Mouse (Mus musculus) lung, postnatal 0 days (tissue): ENCODE measurements around the gene Rhobtb1. TPM values are rescaled to one million over a fixed set of nuclear protein-coding genes. Genes with fewer than 3 reads are reported as not detected.
A peak's percentile ranks its signal among the peaks of the same experiment; 100 is the strongest.

ENCODE experiments used
- ATAC-seq: fragments of 200-750 bp; cut with Nextera tagmentation; 2 replicates; pipeline ENCODE4 v1.8.0; 2017; ENCODE audit warnings: moderate library complexity
- DNase-seq: peaks from one replicate; pipeline ENCODE4 v3.0.0-alpha.2; 2016; ENCODE audit warnings: low spot score
- H3K27ac ChIP-seq: fragments of 300-500 bp; sonication (generic); 2 replicates; pipeline ENCODE4 v1.5.1; 2014; ENCODE audit warnings: antibody characterized with exemption, mild to moderate bottlenecking, low read length, mixed read lengths
- H3K27me3 ChIP-seq: fragments of 300-500 bp; sonication (generic); replicated peaks from 2 replicates; pipeline ENCODE4 v1.6.1; 2014; ENCODE audit warnings: low read length, mixed read lengths; ENCODE audit not compliant: insufficient read depth
- H3K36me3 ChIP-seq: fragments of 300-500 bp; sonication (generic); 2 replicates; pipeline ENCODE4 v1.6.1; 2014; ENCODE audit warnings: low read length, mixed read lengths; ENCODE audit not compliant: insufficient read depth
- H3K4me1 ChIP-seq: fragments of 300-500 bp; sonication (generic); 2 replicates; pipeline ENCODE4 v1.6.1; 2014; ENCODE audit warnings: antibody characterized with exemption, low read depth, low read length, mixed read lengths; ENCODE audit not compliant: insufficient read depth
- H3K4me2 ChIP-seq: fragments of 300-500 bp; sonication (generic); replicated peaks from 2 replicates; pipeline ENCODE4 v1.6.1; 2014; ENCODE audit warnings: low read depth, mild to moderate bottlenecking, low read length, moderate library complexity, mixed read lengths
- H3K4me3 ChIP-seq: fragments of 300-500 bp; sonication (generic); 2 replicates; pipeline ENCODE4 v1.5.1; 2014; ENCODE audit warnings: low read depth, low read length
- H3K9ac ChIP-seq: fragments of 300-500 bp; sonication (generic); replicated peaks from 2 replicates; pipeline ENCODE4 v1.6.1; 2014; ENCODE audit warnings: low read depth, mild to moderate bottlenecking
- H3K9me3 ChIP-seq: fragments of 300-500 bp; sonication (generic); 2 replicates; pipeline ENCODE4 v1.6.1; 2016; ENCODE audit warnings: low read length, mixed read lengths
- CTCF ChIP-seq: IDR thresholded peaks from 2 replicates; pipeline ENCODE4 v1.5.1; 2016; ENCODE audit warnings: antibody characterized with exemption, mild to moderate bottlenecking
- EP300 ChIP-seq: IDR thresholded peaks from 2 replicates; pipeline ENCODE4 v1.6.1; 2016; ENCODE audit warnings: antibody characterized with exemption, mild to moderate bottlenecking, control low read depth
- WGBS: fragments of 180-500 bp; shearing (Covaris S2); extraction: QIAGEN DNeasy Blood & Tissue Kit; methylation state at CpG from one replicate; pipeline ENCODE4 v1.1.7; 2014; 5-methylcytosine and 5-hydroxymethylcytosine counted together
- polyA plus RNA-seq: library from polyadenylated mRNA; unstranded; fragments of >200 nt; fragmentation: Nextera tagmentation; extraction: Ambion mirVana; gene quantifications from 2 replicates; pipeline ENCODE4 v1.2.1, GENCODE M21; 2015

Rhobtb1 gene
- polyA plus RNA-seq, 1 experiment from 2014 or later, result 15.2 TPM

DNA sequence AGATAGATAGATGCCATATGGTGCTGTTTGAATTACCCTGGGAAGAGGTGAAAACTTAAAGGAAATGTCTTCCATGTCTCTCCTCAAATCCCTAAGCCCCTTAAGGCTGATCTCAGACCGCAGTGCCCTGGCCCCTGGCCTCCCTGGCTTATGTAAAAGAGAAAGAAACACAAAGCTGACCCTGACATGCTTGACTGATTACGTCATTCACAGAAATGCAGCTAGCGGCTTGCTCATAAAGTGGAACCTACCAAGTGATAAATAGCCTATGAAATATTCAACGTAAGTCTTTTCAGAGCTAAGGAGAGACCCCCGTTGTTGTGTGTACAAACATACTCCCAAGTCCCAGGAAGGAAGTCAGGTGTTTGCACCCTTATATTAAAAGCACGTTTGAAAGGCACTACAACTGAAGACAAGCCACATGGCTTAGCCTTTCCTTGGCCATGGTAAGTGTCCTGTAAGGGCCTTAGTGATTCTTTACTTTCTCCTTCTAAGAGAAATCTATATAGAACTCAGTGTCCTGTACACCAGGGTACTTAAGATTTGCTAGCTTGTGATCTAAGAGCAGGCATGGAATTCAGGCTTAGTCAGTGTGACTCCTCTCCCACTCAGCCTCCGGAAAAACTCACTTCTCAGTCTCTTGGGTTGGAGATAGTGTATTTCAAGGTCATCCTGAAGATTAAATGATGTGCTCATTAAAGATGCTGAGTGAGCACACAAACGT lies 53.6 kb downstream of the Rhobtb1 start:
- H3K9me3 ChIP-seq, result no peaks in the 10 kb centered on the region
- no peaks in the 10 kb centered on the region for H3K4me1 ChIP-seq
- no peaks in the 10 kb centered on the region for H3K27me3 ChIP-seq
- peak; percentile 78 for ATAC-seq
- TF ChIP-seq CTCF (no peak), EP300 (peak; percentile 94)
- no peak overlapping the region; the same call in 1 of the 2 replicates for H3K4me2 ChIP-seq
- no peak overlapping the region for H3K9ac ChIP-seq
- H3K36me3 ChIP-seq, result no peaks in the 10 kb centered on the region
- H3K4me3 ChIP-seq, result no peak overlapping the region
- peak; percentile 45 for DNase-seq
- 24% methylated on average over 8 of the region's 8 CpGs for WGBS
- H3K27ac ChIP-seq, result no peak overlapping the region

DNA sequence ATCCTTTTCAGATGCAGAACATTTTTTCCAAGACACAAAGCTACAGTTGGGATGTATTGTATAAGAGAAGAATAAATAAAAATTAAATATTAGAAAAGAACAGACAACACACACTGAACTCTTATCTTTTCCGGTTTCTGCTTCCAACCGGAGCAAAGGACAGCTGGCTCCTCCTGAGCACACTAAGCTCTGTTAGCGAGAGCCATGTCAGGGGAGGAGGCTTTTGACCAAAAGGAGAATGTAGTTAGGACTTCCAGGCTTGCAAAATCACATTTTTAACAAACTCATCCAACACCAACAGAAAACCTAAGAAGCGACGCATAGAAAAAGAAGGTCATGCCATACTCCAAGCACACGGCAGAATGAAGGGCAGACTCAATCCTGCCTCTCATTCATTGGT lies 54.8 kb downstream of the Rhobtb1 start:
- Histone ChIP-seq H3K4me3 (no peak overlapping the region), H3K4me1 (no peaks in the 10 kb centered on the region), H3K4me2 (no peak overlapping the region), H3K9me3 (no peaks in the 10 kb centered on the region), H3K27ac (no peak overlapping the region), H3K36me3 (no peaks in the 10 kb centered on the region), H3K27me3 (no peaks in the 10 kb centered on the region), H3K9ac (no peak overlapping the region)
- DNase-seq (no peak), ATAC-seq (no peak)
- TF ChIP-seq EP300, result no peak
- no peak for TF ChIP-seq CTCF
- WGBS, result 78% methylated on average over 6 of the region's 6 CpGs

DNA sequence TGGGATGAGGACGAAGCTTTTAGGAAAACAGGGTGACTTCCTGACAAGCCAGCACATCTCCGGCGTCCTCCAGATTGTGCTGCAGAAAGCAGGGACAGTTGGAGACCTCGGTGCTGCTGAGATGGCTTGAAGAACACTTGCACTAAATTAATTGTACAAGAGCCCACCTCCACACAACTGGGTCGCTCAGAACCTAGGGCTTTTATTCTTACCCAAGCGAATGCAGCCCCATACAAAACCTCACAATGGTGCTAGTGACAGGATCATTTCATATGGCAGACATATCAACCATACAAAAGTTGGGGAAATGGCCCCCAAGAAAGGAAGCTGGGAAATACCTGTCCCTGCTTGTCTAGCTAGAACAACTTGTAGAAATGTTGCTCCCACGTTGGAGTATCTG lies 56.2 kb downstream of the Rhobtb1 start:
- no peak overlapping the region for H3K4me2 ChIP-seq
- ATAC-seq (no peak), DNase-seq (no peak)
- no peaks in the 10 kb centered on the region for H3K36me3 ChIP-seq
- no peak overlapping the region for H3K27ac ChIP-seq
- no peak overlapping the region for H3K4me3 ChIP-seq
- WGBS, result 84% methylated on average over 7 of the region's 7 CpGs
- no peak overlapping the region for H3K9ac ChIP-seq
- no peaks in the 10 kb centered on the region for H3K27me3 ChIP-seq
- H3K9me3 ChIP-seq, result no peaks in the 10 kb centered on the region
- TF ChIP-seq EP300, result no peak
- TF ChIP-seq CTCF, result no peak
- no peaks in the 10 kb centered on the region for H3K4me1 ChIP-seq

- Histone ChIP-seq H3K9ac (no peak overlapping the region), H3K9me3 (no peaks in the 10 kb centered on the region), H3K36me3 (no peaks in the 10 kb centered on the region), H3K4me3 (no peak overlapping the region), H3K27ac (no peak overlapping the region), H3K27me3 (no peaks in the 10 kb centered on the region), H3K4me2 (no peak overlapping the region), H3K4me1 (no peaks in the 10 kb centered on the region)
- 82% methylated on average over 15 of the region's 15 CpGs for WGBS
- DNase-seq (no peak), ATAC-seq (no peak)
- TF ChIP-seq CTCF (no peak), EP300 (no peak)
These were observed 56.9 kb downstream of the Rhobtb1 start for GRCm38 (mm10) chr10:69207981-69208630.

GRCm38 (mm10) chr10:69208705-69209104 lies 57.5 kb downstream of the Rhobtb1 start:
- 0 out of 2 replicates have a peak, but pooled peaks cover 1% of the 10 kb centered on the region for H3K4me1 ChIP-seq
- WGBS, result 95% methylated on average over 3 of the region's 3 CpGs
- TF ChIP-seq CTCF (peak; percentile 26), EP300 (no peak)

DNA sequence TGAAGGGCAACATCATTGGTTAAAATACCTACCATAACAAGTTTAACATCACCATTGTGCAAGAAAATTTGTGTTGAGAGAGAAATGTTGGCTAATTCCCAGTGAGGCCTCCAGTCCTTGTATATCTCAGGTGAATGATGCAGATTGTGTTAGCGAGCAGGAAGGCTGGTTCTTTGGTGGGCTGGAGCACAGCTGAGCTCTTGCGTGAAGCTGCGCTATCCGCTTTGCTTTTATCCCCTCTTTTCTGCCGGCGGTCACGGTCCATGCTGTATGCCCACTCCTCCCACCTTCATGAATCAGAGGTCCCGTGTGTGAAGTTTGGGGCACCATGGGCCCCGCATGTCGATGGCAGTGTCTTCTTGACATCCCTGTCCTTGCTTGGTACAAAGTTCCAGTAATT lies 58.8 kb downstream of the Rhobtb1 start:
- DNase-seq, result no peak
- WGBS, result 96% methylated on average over 10 of the region's 10 CpGs
- ATAC-seq, result no peak
- Histone ChIP-seq H3K27me3 (no peaks in the 10 kb centered on the region), H3K4me2 (no peak overlapping the region), H3K27ac (no peak overlapping the region), H3K4me1 (0 out of 2 replicates have a peak, but pooled peaks cover 4% of the 10 kb centered on the region), H3K9ac (no peak overlapping the region), H3K36me3 (no peaks in the 10 kb centered on the region), H3K4me3 (no peak overlapping the region), H3K9me3 (no peaks in the 10 kb centered on the region)
- TF ChIP-seq CTCF (no peak), EP300 (no peak)

More at GRCm38 (mm10) chr10:69208705-69209104, 57.5 kb downstream of the Rhobtb1 start:
- Histone ChIP-seq H3K4me2 (no peak overlapping the region), H3K36me3 (no peaks in the 10 kb centered on the region), H3K9ac (no peak overlapping the region), H3K4me3 (no peak overlapping the region), H3K9me3 (no peaks in the 10 kb centered on the region), H3K27me3 (no peaks in the 10 kb centered on the region), H3K27ac (no peak overlapping the region)
- DNase-seq (no peak), ATAC-seq (no peak)
